Mouse (Mus musculus): ENCODE results near the gene Cdrt4. TPM values are rescaled to one million over a fixed set of nuclear protein-coding genes. Genes with fewer than 3 reads are reported as not detected.

Gene Cdrt4
- polyA plus RNA-seq, 1 experiment = not detected

DNA sequence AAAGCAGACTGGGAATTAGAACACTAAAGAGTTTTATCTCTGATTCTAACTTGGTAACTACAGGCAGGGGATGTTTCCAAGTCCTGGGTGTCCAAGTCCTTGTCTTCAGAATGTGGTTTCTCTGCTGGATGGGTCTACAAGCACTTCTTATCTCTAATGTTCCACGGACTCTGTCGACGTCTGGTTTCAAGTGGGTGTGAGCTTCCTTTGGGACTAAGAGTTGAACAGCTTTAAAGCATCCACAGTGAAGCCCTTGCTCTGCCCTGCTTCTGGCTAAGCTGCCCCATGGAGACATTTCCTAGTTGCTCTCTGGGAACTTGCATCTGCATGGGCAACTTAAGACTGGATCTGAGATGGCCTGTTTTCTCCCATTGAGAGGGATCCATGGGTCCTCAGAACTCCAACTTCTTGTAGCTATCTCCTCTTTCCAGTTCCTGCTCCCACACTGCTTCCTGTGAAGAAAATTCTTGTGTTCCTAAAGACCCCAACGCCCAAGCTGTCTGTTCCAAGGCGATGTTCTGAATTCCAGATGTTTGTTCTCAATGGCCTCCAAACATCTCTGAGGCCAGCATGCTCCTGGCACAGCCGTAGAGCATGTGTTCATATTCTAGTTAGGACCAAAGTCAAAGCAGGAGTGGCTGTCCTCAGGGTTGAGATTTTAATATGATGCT lies 26.8 kb upstream of the Cdrt4 start:
- Histone ChIP-seq H3K27ac (ENCODE audit: control insufficient read depth, insufficient read depth, low read length) (no peak overlapping the region), H3K4me1 (replicated peaks; ENCODE audit: control insufficient read depth, insufficient read depth, low read length) (no peaks in the 10 kb centered on the region), H3K27me3 (ENCODE audit: control insufficient read depth, insufficient read depth, low read length) (no peaks in the 10 kb centered on the region), H3K4me3 (ENCODE audit: control insufficient read depth, insufficient read depth, low read length) (no peak overlapping the region), H3K36me3 (ENCODE audit: control insufficient read depth, insufficient read depth, low read length) (no peaks in the 10 kb centered on the region)
- TF ChIP-seq POLR2A (IDR thresholded peaks at IDR 0.05; ENCODE audit: control insufficient read depth, extremely low read depth, insufficient read depth, low read length, poor library complexity) (no peak), CTCF (IDR thresholded peaks at IDR 0.05; ENCODE audit: borderline replicate concordance, control insufficient read depth, extremely low read depth, insufficient read depth, low read length, poor library complexity) (no peak)
- no peak for DNase-seq
- 81% methylated on average over 6 of the region's 6 CpGs for WGBS

DNA sequence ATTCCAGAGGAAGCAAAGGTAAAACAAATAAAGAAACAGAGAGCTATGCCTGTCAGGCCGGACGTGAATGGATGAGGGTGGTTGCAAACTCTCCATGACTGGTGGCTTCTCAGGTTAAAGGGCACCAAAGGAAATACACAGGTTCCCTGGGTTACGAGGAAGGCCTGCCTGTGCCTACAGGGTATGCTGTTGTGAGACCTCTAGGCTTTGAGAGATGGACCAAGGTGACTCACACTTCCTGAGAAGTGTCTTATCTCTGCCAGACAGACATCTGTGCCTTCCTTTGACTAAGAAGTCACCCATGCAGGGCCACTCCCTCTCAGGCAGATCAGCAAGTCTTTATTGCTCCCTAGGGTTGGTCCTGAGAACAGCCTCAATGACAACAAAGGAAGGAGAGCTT lies 21.2 kb upstream of the Cdrt4 start:
- Histone ChIP-seq H3K4me3 (ENCODE audit: control insufficient read depth, insufficient read depth, low read length) (no peak overlapping the region), H3K27me3 (ENCODE audit: control insufficient read depth, insufficient read depth, low read length) (no peaks in the 10 kb centered on the region), H3K36me3 (ENCODE audit: control insufficient read depth, insufficient read depth, low read length) (no peaks in the 10 kb centered on the region), H3K4me1 (replicated peaks; ENCODE audit: control insufficient read depth, insufficient read depth, low read length) (no peaks in the 10 kb centered on the region), H3K27ac (ENCODE audit: control insufficient read depth, insufficient read depth, low read length) (no peak overlapping the region)
- TF ChIP-seq CTCF (IDR thresholded peaks at IDR 0.05; ENCODE audit: borderline replicate concordance, control insufficient read depth, extremely low read depth, insufficient read depth, low read length, poor library complexity) = no peak
- no peak for TF ChIP-seq POLR2A (IDR thresholded peaks at IDR 0.05; ENCODE audit: control insufficient read depth, extremely low read depth, insufficient read depth, low read length, poor library complexity)
- no peak for DNase-seq
- 29% methylated on average over 3 of the region's 3 CpGs for WGBS

- H3K36me3 ChIP-seq (ENCODE audit: control insufficient read depth, insufficient read depth, low read length) = no peaks in the 10 kb centered on the region
- no peak overlapping the region for H3K27ac ChIP-seq (ENCODE audit: control insufficient read depth, insufficient read depth, low read length)
- H3K27me3 ChIP-seq (ENCODE audit: control insufficient read depth, insufficient read depth, low read length) = no peaks in the 10 kb centered on the region
- no peak for DNase-seq
- TF ChIP-seq POLR2A (IDR thresholded peaks at IDR 0.05; ENCODE audit: control insufficient read depth, extremely low read depth, insufficient read depth, low read length, poor library complexity) (no peak), CTCF (IDR thresholded peaks at IDR 0.05; ENCODE audit: borderline replicate concordance, control insufficient read depth, extremely low read depth, insufficient read depth, low read length, poor library complexity) (no peak)
- no peak overlapping the region for H3K4me3 ChIP-seq (ENCODE audit: control insufficient read depth, insufficient read depth, low read length)
- WGBS = 82% methylated on average over 4 of the region's 4 CpGs
- H3K4me1 ChIP-seq (replicated peaks; ENCODE audit: control insufficient read depth, insufficient read depth, low read length) = no peaks in the 10 kb centered on the region
Measured at GRCm38 (mm10) chr11:62930574-62930973, 20.4 kb upstream of the Cdrt4 start.

DNA sequence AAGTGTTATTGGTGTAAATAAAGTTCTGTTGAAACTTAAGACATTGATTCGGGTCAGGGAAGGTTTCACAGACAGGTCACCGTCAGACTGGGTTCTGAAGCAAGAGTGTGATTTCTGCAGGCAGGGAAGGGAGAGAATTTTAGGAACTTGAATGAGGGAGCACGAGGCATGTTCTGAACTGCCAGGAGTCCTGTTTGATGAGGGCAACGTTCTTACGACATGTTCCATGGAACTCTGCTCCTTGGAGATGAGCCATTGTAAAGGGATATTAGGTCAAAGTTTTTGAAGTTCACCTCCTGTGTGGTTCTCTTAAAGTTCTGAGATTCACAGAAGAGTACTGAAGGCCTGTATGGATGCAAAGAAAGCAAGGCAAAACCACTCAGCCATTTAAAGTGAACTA lies 19.9 kb upstream of the Cdrt4 start:
- Histone ChIP-seq H3K4me1 (replicated peaks; ENCODE audit: control insufficient read depth, insufficient read depth, low read length) (no peaks in the 10 kb centered on the region), H3K36me3 (ENCODE audit: control insufficient read depth, insufficient read depth, low read length) (no peaks in the 10 kb centered on the region), H3K27me3 (ENCODE audit: control insufficient read depth, insufficient read depth, low read length) (no peaks in the 10 kb centered on the region), H3K4me3 (ENCODE audit: control insufficient read depth, insufficient read depth, low read length) (no peak overlapping the region), H3K27ac (ENCODE audit: control insufficient read depth, insufficient read depth, low read length) (no peak overlapping the region)
- WGBS = 86% methylated on average over 5 of the region's 5 CpGs
- TF ChIP-seq CTCF (IDR thresholded peaks at IDR 0.05; ENCODE audit: borderline replicate concordance, control insufficient read depth, extremely low read depth, insufficient read depth, low read length, poor library complexity) (no peak), POLR2A (IDR thresholded peaks at IDR 0.05; ENCODE audit: control insufficient read depth, extremely low read depth, insufficient read depth, low read length, poor library complexity) (no peak)
- no peak for DNase-seq

DNA sequence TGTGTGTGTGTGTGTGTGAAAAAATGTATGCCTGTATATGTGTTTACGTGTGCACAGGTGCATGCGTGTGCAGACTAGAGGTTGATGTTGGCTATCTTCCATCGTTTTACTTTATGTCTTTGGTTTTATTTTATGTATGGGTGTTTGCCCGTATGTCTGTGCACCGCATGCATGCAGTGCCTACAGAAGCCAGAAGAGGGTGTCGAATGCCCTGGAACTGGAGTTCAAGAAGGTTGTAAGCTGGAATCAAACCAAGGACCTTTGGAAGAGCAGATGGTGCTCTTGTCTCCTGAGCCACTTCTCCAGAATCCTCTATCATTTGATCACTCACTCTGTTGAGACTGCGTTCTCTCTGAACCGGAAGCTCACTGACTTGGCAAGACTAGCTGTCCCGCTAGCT lies 17.9 kb upstream of the Cdrt4 start:
- no peak overlapping the region for H3K4me3 ChIP-seq (ENCODE audit: control insufficient read depth, insufficient read depth, low read length)
- H3K27me3 ChIP-seq (ENCODE audit: control insufficient read depth, insufficient read depth, low read length) = no peaks in the 10 kb centered on the region
- H3K36me3 ChIP-seq (ENCODE audit: control insufficient read depth, insufficient read depth, low read length) = no peaks in the 10 kb centered on the region
- no peaks in the 10 kb centered on the region for H3K4me1 ChIP-seq (replicated peaks; ENCODE audit: control insufficient read depth, insufficient read depth, low read length)
- H3K27ac ChIP-seq (ENCODE audit: control insufficient read depth, insufficient read depth, low read length) = no peak overlapping the region
- 95% methylated on average over 9 of the region's 9 CpGs for WGBS
- DNase-seq = no peak
- no peak for TF ChIP-seq POLR2A (IDR thresholded peaks at IDR 0.05; ENCODE audit: control insufficient read depth, extremely low read depth, insufficient read depth, low read length, poor library complexity)
- TF ChIP-seq CTCF (IDR thresholded peaks at IDR 0.05; ENCODE audit: borderline replicate concordance, control insufficient read depth, extremely low read depth, insufficient read depth, low read length, poor library complexity) = no peak

- Histone ChIP-seq H3K27me3 (ENCODE audit: control insufficient read depth, insufficient read depth, low read length) (no peaks in the 10 kb centered on the region), H3K4me3 (ENCODE audit: control insufficient read depth, insufficient read depth, low read length) (no peak overlapping the region), H3K27ac (ENCODE audit: control insufficient read depth, insufficient read depth, low read length) (no peak overlapping the region), H3K4me1 (replicated peaks; ENCODE audit: control insufficient read depth, insufficient read depth, low read length) (no peaks in the 10 kb centered on the region), H3K36me3 (ENCODE audit: control insufficient read depth, insufficient read depth, low read length) (no peaks in the 10 kb centered on the region)
- 87% methylated on average over 11 of the region's 11 CpGs for WGBS
- TF ChIP-seq POLR2A (IDR thresholded peaks at IDR 0.05; ENCODE audit: control insufficient read depth, extremely low read depth, insufficient read depth, low read length, poor library complexity) (no peak), CTCF (IDR thresholded peaks at IDR 0.05; ENCODE audit: borderline replicate concordance, control insufficient read depth, extremely low read depth, insufficient read depth, low read length, poor library complexity) (no peak)
- DNase-seq = no peak
Measured at GRCm38 (mm10) chr11:62934795-62935514, 16.0 kb upstream of the Cdrt4 start.

All from thymus, adult 2 months (tissue).